Mouse (Mus musculus) limb, embryonic 14.5 days (tissue): Measurements from ENCODE around the gene Pamr1. TPM values are rescaled to one million over a fixed set of nuclear protein-coding genes. Genes with fewer than 3 reads are reported as not detected.

Experiments used
- ATAC-seq: fragments of 200-750 bp; cut with Nextera tagmentation; 2 replicates; pipeline ENCODE4 v1.8.0; 2017; ENCODE audit warnings: low read depth, moderate number of reproducible peaks, moderate TSS enrichment; ENCODE audit not compliant: low FRiP score
- DNase-seq: peaks from one replicate; pipeline ENCODE4 v3.0.0-alpha.2; 2015; ENCODE audit warnings: low spot score
- H3K27ac ChIP-seq: fragments of 300-500 bp; sonication (generic); replicated peaks from 2 replicates; pipeline ENCODE4 v1.5.1; 2014; ENCODE audit warnings: low read depth, mild to moderate bottlenecking, low read length, moderate library complexity, mixed read lengths
- H3K27me3 ChIP-seq: fragments of 300-500 bp; sonication (generic); 2 replicates; pipeline ENCODE4 v1.6.1; 2014; ENCODE audit warnings: low read length, mixed read lengths; ENCODE audit not compliant: control insufficient read depth, insufficient read depth
- H3K36me3 ChIP-seq: fragments of 300-500 bp; sonication (generic); 2 replicates; pipeline ENCODE4 v1.6.1; 2014; ENCODE audit warnings: mild to moderate bottlenecking, low read length, moderate library complexity, mixed read lengths; ENCODE audit not compliant: control insufficient read depth, insufficient read depth
- H3K4me1 ChIP-seq: fragments of 300-500 bp; sonication (generic); 2 replicates; pipeline ENCODE4 v1.6.1; 2014; ENCODE audit warnings: antibody characterized with exemption, low read length, mixed read lengths; ENCODE audit not compliant: control insufficient read depth, insufficient read depth
- H3K4me2 ChIP-seq: fragments of 300-500 bp; sonication (generic); replicated peaks from 2 replicates; pipeline ENCODE4 v1.6.1; 2014; ENCODE audit warnings: low read depth, mild to moderate bottlenecking, low read length, moderate library complexity; ENCODE audit not compliant: severe bottlenecking
- H3K4me3 ChIP-seq: fragments of 300-500 bp; sonication (generic); replicated peaks from 2 replicates; pipeline ENCODE4 v1.5.1; 2014; ENCODE audit warnings: low read length
- H3K9ac ChIP-seq: fragments of 300-500 bp; sonication (generic); 2 replicates; pipeline ENCODE4 v1.6.1; 2014; ENCODE audit warnings: mild to moderate bottlenecking, low read depth, low read length, moderate library complexity; ENCODE audit not compliant: severe bottlenecking
- H3K9me3 ChIP-seq: fragments of 300-500 bp; sonication (generic); 2 replicates; pipeline ENCODE4 v1.6.1; 2016; ENCODE audit warnings: low read length; ENCODE audit not compliant: control insufficient read depth
- POLR2A ChIP-seq: fragments of 200-500 bp; IDR thresholded peaks from 2 replicates; pipeline ENCODE4 v1.8.0; 2012; ENCODE audit warnings: inconsistent platforms, mild to moderate bottlenecking, moderate library complexity, borderline replicate concordance; ENCODE audit not compliant: insufficient read depth, insufficient read length; ENCODE audit errors: extremely low read depth
- WGBS: fragments of 180-500 bp; shearing (Covaris S2); extraction: QIAGEN DNeasy Blood & Tissue Kit; methylation state at CpG from one replicate; pipeline ENCODE4 v1.1.7; 2014; 5-methylcytosine and 5-hydroxymethylcytosine counted together
- polyA plus RNA-seq, 2 experiments: library from polyadenylated mRNA; depleted of rRNA in 1 of 2; stranded (reverse) in 1 of 2; unstranded in 1 of 2; fragments of >200 nt; fragmentation: Nextera tagmentation in 1 of 2; extraction: Ambion mirVana in 1 of 2; gene quantifications; 2 replicates each; pipeline versions ENCODE4 v1.2.1 to v1.2.3; 2012 to 2014

Gene Pamr1
- polyA plus RNA-seq, 2 experiments: 58.9 to 70.8 TPM

DNA sequence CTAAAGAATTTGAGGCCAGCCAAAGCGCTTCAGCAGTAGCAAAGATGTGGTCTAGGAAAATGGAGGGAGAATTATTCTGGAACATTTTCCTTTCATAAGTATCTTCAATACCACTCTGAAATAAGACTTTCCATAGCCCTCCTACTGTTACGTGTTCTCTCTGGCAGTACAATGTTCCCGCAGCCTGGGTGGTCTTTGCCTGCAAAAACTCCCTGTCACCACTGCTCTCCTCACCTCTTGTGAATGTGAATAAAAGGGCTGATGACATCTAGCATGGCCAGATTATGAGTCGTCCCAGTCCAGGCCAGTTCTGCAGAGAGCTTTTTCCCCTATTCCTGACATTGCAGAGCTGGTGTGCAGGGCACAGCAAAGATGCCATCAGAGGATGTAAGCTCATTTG, 16.4 kb upstream of the Pamr1 start:
- H3K27ac ChIP-seq: no peak overlapping the region
- H3K4me1 ChIP-seq: peaks cover 20% of the 10 kb centered on the region
- H3K4me3 ChIP-seq: no peak overlapping the region
- H3K27me3 ChIP-seq: no peaks in the 10 kb centered on the region
- no peak for DNase-seq
- H3K9me3 ChIP-seq: no peaks in the 10 kb centered on the region
- ATAC-seq: no peak
- no peak overlapping the region for H3K9ac ChIP-seq
- 58% methylated on average over 4 of the region's 4 CpGs for WGBS
- TF ChIP-seq POLR2A: no peak
- no peak overlapping the region for H3K4me2 ChIP-seq
- no peaks in the 10 kb centered on the region for H3K36me3 ChIP-seq

DNA sequence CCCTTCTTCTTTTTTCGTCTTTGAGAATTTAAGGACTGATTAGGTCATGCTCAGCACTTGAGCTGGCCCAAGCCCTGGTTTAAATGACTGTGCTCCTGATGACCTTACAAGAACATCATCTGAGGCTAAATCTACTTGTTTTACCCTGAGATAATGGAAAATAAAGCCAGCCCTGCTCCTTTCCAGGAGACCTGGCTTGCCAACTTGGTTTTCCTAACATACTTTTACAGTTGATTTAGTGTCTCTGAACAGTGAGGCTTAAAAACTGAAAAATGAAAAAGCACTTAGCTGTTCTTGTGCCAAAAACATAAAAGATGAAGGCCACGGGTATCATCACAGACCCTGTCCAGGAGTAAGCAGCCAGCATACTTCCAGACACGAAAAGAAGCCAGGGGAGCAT, 13.0 kb upstream of the Pamr1 start:
- Histone ChIP-seq H3K4me1 (peaks cover 44% of the 10 kb centered on the region), H3K9ac (no peak overlapping the region), H3K4me2 (no peak overlapping the region), H3K4me3 (no peak overlapping the region), H3K9me3 (no peaks in the 10 kb centered on the region), H3K36me3 (no peaks in the 10 kb centered on the region), H3K27me3 (peaks cover 5% of the 10 kb centered on the region; the same call in 1 of the 2 replicates), H3K27ac (no peak overlapping the region)
- WGBS: 64% methylated on average over 3 of the region's 3 CpGs
- TF ChIP-seq POLR2A: no peak
- DNase-seq: peak; percentile 53
- ATAC-seq: no peak

DNA sequence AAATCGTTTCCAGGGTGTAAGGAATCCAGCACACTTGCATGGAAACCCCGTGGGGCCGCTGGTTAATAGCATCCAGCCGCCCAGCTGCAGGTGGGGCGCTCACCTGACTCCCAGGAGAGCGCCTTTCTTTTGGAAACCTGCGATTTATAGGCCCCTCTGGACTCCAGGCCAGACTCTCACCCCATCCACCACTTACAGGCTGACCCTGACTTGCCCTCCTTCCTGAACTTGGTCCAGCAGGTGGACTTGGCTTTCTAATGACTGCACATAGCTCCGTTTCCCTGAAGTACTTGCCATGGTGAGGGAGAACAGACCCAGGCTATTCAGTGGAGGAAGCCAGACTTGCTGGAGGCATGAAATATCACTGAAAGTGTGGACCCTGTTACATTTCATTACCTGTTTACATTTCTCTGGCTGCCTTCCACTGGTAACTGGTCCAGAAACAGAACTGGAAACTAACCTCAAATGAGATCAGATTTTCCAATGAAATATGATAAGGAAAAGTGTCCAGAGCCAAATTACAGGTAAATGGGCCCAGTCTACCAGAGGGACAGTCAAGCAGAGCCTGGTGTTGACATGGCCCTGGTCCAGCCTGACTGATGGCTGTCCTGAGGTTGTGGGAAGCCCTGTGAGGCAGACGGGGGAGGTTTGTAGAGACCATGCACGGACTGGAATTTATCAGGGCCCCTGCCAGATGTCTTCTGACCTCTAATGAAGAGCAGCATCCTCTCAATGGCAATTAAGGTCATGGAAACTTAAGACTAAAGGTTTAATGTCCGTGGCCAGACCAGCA, 9.2 kb upstream of the Pamr1 start:
- DNase-seq (peak; percentile 70), ATAC-seq (peak; percentile 70)
- no peaks in the 10 kb centered on the region for H3K9me3 ChIP-seq
- peaks cover 55% of the 10 kb centered on the region for H3K4me1 ChIP-seq
- 11% methylated on average over 11 of the region's 11 CpGs for WGBS
- H3K27ac ChIP-seq: peak overlapping the region; percentile 61; the same call in 1 of the 2 replicates
- TF ChIP-seq POLR2A: no peak
- H3K36me3 ChIP-seq: no peaks in the 10 kb centered on the region
- H3K27me3 ChIP-seq: peaks cover 5% of the 10 kb centered on the region; the same call in 1 of the 2 replicates
- no peak overlapping the region for H3K4me3 ChIP-seq
- H3K9ac ChIP-seq: no peak overlapping the region
- H3K4me2 ChIP-seq: no peak overlapping the region

GRCm38 (mm10) chr2:102541404-102542125, 8.2 kb upstream of the Pamr1 start:
- H3K9ac ChIP-seq: no peak overlapping the region
- TF ChIP-seq POLR2A: no peak
- no peaks in the 10 kb centered on the region for H3K9me3 ChIP-seq
- H3K27ac ChIP-seq: no peak overlapping the region
- 26% methylated on average over 4 of the region's 4 CpGs for WGBS
- H3K4me2 ChIP-seq: no peak overlapping the region
- no peaks in the 10 kb centered on the region for H3K36me3 ChIP-seq
- H3K4me1 ChIP-seq: peaks cover 52% of the 10 kb centered on the region
- H3K27me3 ChIP-seq: peaks cover 5% of the 10 kb centered on the region; the same call in 1 of the 2 replicates
- no peak overlapping the region for H3K4me3 ChIP-seq
- DNase-seq (peak; percentile 15), ATAC-seq (no peak)

DNA sequence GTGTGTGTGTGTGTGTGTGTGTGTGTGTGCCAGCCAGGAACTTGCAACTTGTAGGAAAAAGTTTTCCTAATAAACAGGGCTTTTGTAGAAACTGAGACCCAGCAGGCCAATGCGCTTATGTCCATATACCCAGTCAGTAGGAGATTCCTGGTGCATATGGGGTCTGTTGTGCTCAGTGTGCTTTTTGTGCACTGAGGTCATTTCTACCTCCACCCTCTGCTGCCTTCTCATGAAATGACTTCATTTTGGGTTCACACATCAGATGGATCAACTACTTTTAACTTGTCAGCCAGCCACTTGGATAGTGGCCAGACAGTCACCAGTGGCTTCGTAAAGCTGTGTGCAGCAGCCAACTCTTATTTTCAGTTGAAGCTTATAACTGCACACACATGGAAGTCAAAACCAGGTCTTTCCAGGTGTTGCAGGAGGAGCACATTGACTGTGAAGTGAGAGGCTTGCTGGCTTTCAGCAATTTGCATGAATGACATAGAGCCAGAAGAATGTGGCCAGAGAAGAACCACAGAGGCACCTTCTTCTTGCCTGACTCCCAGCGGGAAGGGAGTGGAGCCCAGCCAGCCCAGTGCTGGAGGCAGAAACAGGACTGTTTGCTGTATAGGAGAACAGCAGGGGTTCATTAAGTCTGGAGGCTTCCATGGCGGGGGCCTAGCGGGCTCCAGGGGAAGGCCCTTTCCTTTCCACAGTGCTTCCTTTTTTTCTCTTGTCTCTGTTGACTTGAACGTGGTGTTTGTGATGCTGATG, 5.7 kb upstream of the Pamr1 start:
- DNase-seq (peak; percentile 95), ATAC-seq (peak; percentile 84)
- H3K4me2 ChIP-seq: no peak overlapping the region; the same call in 1 of the 2 replicates
- H3K4me3 ChIP-seq: no peak overlapping the region
- no peak overlapping the region for H3K9ac ChIP-seq
- no peaks in the 10 kb centered on the region for H3K36me3 ChIP-seq
- no peaks in the 10 kb centered on the region for H3K9me3 ChIP-seq
- no peak for TF ChIP-seq POLR2A
- peak overlapping the region; percentile 67 for H3K27ac ChIP-seq
- WGBS: 20% methylated on average over 6 of the region's 6 CpGs
- peaks cover 3% of the 10 kb centered on the region; the same call in 1 of the 2 replicates for H3K27me3 ChIP-seq
- peaks cover 38% of the 10 kb centered on the region for H3K4me1 ChIP-seq
